Comparison of ENCODE assay signal across 25 mouse cellular contexts in genomic region chr16:55788671-55789070, GRCm38 (mm10). TPM values are rescaled to one million over a fixed set of nuclear protein-coding genes. Genes with fewer than 3 reads are reported as not detected.
A peak's percentile ranks its signal among the peaks of the same experiment; 100 is the strongest.
DNase-seq lines count a peak whose midpoint lies in the region; ATAC-seq lines count a peak whose summit lies in the region.
"Had no signal": no experiment of that assay in that cellular context is flagged by ENCODE, and none has a peak within 500 bp of the region (broad histone marks: within the 10 kb centered on the region; RNA-seq: fewer than 3 reads in every experiment).

No protein-coding gene starts in this region.

- 87% methylated on average over 5 of the region's 5 CpGs for WGBS in hindbrain, embryonic 16.5 days

- H3K9me3 ChIP-seq in hindbrain, embryonic 16.5 days (ENCODE audit: control insufficient read depth, low read length), result no peaks in the 10 kb centered on the region
- H3K9me3 ChIP-seq: embryonic facial prominence, embryonic 10.5 days; embryonic facial prominence, embryonic 15.5 days; forebrain, embryonic 13.5 days; hindbrain, embryonic 10.5 days; hindbrain, embryonic 15.5 days; limb, embryonic 13.5 days; lung, embryonic 15.5 days; midbrain, embryonic 13.5 days; stomach, embryonic 15.5 days had no signal

- H3K36me3 ChIP-seq in hindbrain, embryonic 16.5 days (ENCODE audit: control insufficient read depth, insufficient read depth, low read length), result no peaks in the 10 kb centered on the region
- H3K36me3 ChIP-seq: embryonic facial prominence, embryonic 10.5 days; embryonic facial prominence, embryonic 15.5 days; hindbrain, embryonic 10.5 days; hindbrain, embryonic 15.5 days; limb, embryonic 13.5 days; lung, embryonic 15.5 days; midbrain, embryonic 13.5 days; stomach, embryonic 15.5 days had no signal

- DNase-seq in 416B (ENCODE audit: low read depth) (peak; percentile 53), A20 (ENCODE audit: low read depth, low spot score) (peak; percentile 47)
- no peak for DNase-seq in layer of hippocampus, postnatal 36 days
- DNase-seq: adrenal gland, postnatal 25 days; cerebellum, adult 11-12 months; cerebellum, postnatal 14 days; gastrocnemius, postnatal 36 days; heart, postnatal 14 days; right cerebral cortex, postnatal 25 days had no signal

- no peak overlapping the region for H3K4me2 ChIP-seq in hindbrain, embryonic 16.5 days (ENCODE audit: low read length)
- H3K4me2 ChIP-seq: embryonic facial prominence, embryonic 15.5 days; forebrain, embryonic 13.5 days; hindbrain, embryonic 15.5 days; limb, embryonic 13.5 days; liver, embryonic 11.5 days; lung, embryonic 15.5 days; midbrain, embryonic 13.5 days; stomach, embryonic 15.5 days had no signal

- H3K9ac ChIP-seq in hindbrain, embryonic 16.5 days (ENCODE audit: low read depth, low read length), result no peak overlapping the region
- H3K9ac ChIP-seq: embryonic facial prominence, embryonic 15.5 days; forebrain, embryonic 13.5 days; hindbrain, embryonic 15.5 days; limb, embryonic 13.5 days; lung, embryonic 15.5 days; midbrain, embryonic 13.5 days; stomach, embryonic 15.5 days had no signal

- no peak overlapping the region for H3K4me3 ChIP-seq in hindbrain, embryonic 16.5 days (ENCODE audit: low read length)
- H3K4me3 ChIP-seq: embryonic facial prominence, embryonic 10.5 days; embryonic facial prominence, embryonic 15.5 days; forebrain, embryonic 13.5 days; hindbrain, embryonic 10.5 days; hindbrain, embryonic 15.5 days; layer of hippocampus, adult 2 months; limb, embryonic 13.5 days; lung, embryonic 15.5 days; midbrain, embryonic 13.5 days; stomach, embryonic 15.5 days had no signal

- no peak overlapping the region for H3K27ac ChIP-seq in hindbrain, embryonic 16.5 days (ENCODE audit: low read depth, low read length)
- H3K27ac ChIP-seq: embryonic facial prominence, embryonic 10.5 days; embryonic facial prominence, embryonic 15.5 days; forebrain, embryonic 13.5 days; hindbrain, embryonic 10.5 days; hindbrain, embryonic 15.5 days; layer of hippocampus, adult 2 months; limb, embryonic 13.5 days; lung, embryonic 15.5 days; midbrain, embryonic 13.5 days; stomach, embryonic 15.5 days had no signal

- ATAC-seq in granulocyte monocyte progenitor cell, adult 5-6 weeks (replicated peaks; ENCODE audit: poor library complexity, severe bottlenecking), result peak; percentile 41
- peak; percentile 74 for ATAC-seq in monocyte, adult 5-6 weeks (replicated peaks; ENCODE audit: insufficient number of reproducible peaks, low FRiP score, low TSS enrichment, poor library complexity, severe bottlenecking)
- no peak for ATAC-seq in hindbrain, embryonic 16.5 days
- ATAC-seq: forebrain, embryonic 13.5 days; intestine, embryonic 16.5 days; midbrain, embryonic 13.5 days had no signal

- no peaks in the 10 kb centered on the region for H3K4me1 ChIP-seq in hindbrain, embryonic 16.5 days (ENCODE audit: control insufficient read depth, insufficient read depth, low read depth, low read length)
- H3K4me1 ChIP-seq: embryonic facial prominence, embryonic 10.5 days; embryonic facial prominence, embryonic 15.5 days; forebrain, embryonic 13.5 days; hindbrain, embryonic 10.5 days; hindbrain, embryonic 15.5 days; limb, embryonic 13.5 days; lung, embryonic 15.5 days; midbrain, embryonic 13.5 days; stomach, embryonic 15.5 days had no signal

- H3K27me3 ChIP-seq in hindbrain, embryonic 16.5 days (replicated peaks; ENCODE audit: control insufficient read depth, insufficient read depth, low read length), result no peaks in the 10 kb centered on the region
- H3K27me3 ChIP-seq: embryonic facial prominence, embryonic 15.5 days; forebrain, embryonic 13.5 days; hindbrain, embryonic 15.5 days; limb, embryonic 13.5 days; lung, embryonic 15.5 days; megakaryocyte, embryonic 14.5 days; midbrain, embryonic 13.5 days; stomach, embryonic 15.5 days had no signal

RNA-seq across cellular contexts. Expression of gene Nfkbiz, which starts 50.0 kb away (rescaled TPM):
- total RNA-seq in granulocyte monocyte progenitor cell, adult 5-6 weeks (2014; fragmentation: Nextera tagmentation), result 3.4 and 5.0 TPM in 2 replicates
- total RNA-seq in granulocyte monocyte progenitor cell, adult 5-6 weeks (2017), result 16.2 and 16.4 TPM in 2 replicates
- total RNA-seq in monocyte, adult 5-6 weeks (2017), result 280 to 361 TPM (median 306 TPM) in 3 replicates
- 1.6 and 1.8 TPM in 2 replicates for polyA plus RNA-seq in hindbrain, embryonic 16.5 days (2015; fragmentation: Nextera tagmentation; extraction: Ambion mirVana)
- 1 to 10 TPM; 6.1 to 6.5 TPM for total RNA-seq in layer of hippocampus, postnatal 36 days (2021)

Comparison
In these comparisons a context has a peak if more than half of its experiments do, and no peak if none do; other contexts are left out.
1. DNase-seq: peak in 416B (single experiment) and A20 (single experiment); none in layer of hippocampus, postnatal 36 days (0 of 2).
2. RNA of gene Nfkbiz, which starts 50.0 kb away (total RNA-seq): 280 to 361 TPM in monocyte, adult 5-6 weeks; 3.4 to 16.4 TPM in granulocyte monocyte progenitor cell, adult 5-6 weeks and 6.1 to 6.5 TPM in layer of hippocampus, postnatal 36 days; every median in the first group is over 10 times any median in the second.